Mouse (Mus musculus) kidney, adult 2 months (tissue): ENCODE results near the gene Gm45808. TPM values are rescaled to one million over a fixed set of nuclear protein-coding genes. Genes with fewer than 3 reads are reported as not detected.
"Not testable (repeated sequence)": the region's sequence is repeated elsewhere in the genome, so short reads cannot be mapped to it uniquely, and the experiment has no call there.

Source experiments
- DNase-seq: peaks from one replicate; pipeline ENCODE4 v3.0.0; 2021
- H3K27ac ChIP-seq: fragments of 200-500 bp; 2 replicates; pipeline ENCODE4 v1.5.1; 2012; ENCODE audit warnings: low read depth, low read length, control low read depth, inconsistent platforms; ENCODE audit not compliant: insufficient read depth
- H3K27me3 ChIP-seq: fragments of 200-500 bp; replicated peaks from 2 replicates; pipeline ENCODE4 v1.6.1; 2012; ENCODE audit warnings: mild to moderate bottlenecking, moderate library complexity, low read length, inconsistent platforms; ENCODE audit not compliant: control insufficient read depth, insufficient read depth
- H3K36me3 ChIP-seq: fragments of 200-500 bp; 2 replicates; pipeline ENCODE4 v1.6.1; 2012; ENCODE audit warnings: mild to moderate bottlenecking, moderate library complexity, low read length, inconsistent platforms; ENCODE audit not compliant: control insufficient read depth, insufficient read depth
- H3K4me1 ChIP-seq: fragments of 200-500 bp; 2 replicates; pipeline ENCODE4 v1.6.1; 2011; ENCODE audit warnings: low read length; ENCODE audit not compliant: control insufficient read depth, insufficient read depth
- H3K4me3 ChIP-seq: fragments of 200-500 bp; 2 replicates; pipeline ENCODE4 v1.5.1; 2011; ENCODE audit warnings: mild to moderate bottlenecking, low read depth, low read length, control low read depth; ENCODE audit not compliant: insufficient read depth
- CTCF ChIP-seq: fragments of 200-500 bp; conservative IDR thresholded peaks from 2 replicates; pipeline ENCODE4 v1.5.1; 2011; ENCODE audit warnings: low read depth, mild to moderate bottlenecking, control low read depth, low read length, moderate library complexity, mixed read lengths; ENCODE audit not compliant: insufficient read depth, insufficient read length
- POLR2A ChIP-seq: fragments of 200-500 bp; IDR thresholded peaks from one replicate; pipeline ENCODE4 v1.6.1; 2011; ENCODE audit warnings: low read depth, low read length, control low read depth
- WGBS: fragments of 180-500 bp; shearing (Covaris S2); methylation state at CpG from one replicate; pipeline ENCODE4 v1.1.7; 2018; 5-methylcytosine and 5-hydroxymethylcytosine counted together
- polyA plus RNA-seq: library from polyadenylated mRNA; depleted of rRNA; stranded (reverse); fragments of >200 nt; gene quantifications from 2 replicates; pipeline ENCODE4 v1.2.3, GENCODE M21; 2012

Gm45808 gene
- polyA plus RNA-seq, 1 experiment: 1.2 TPM

GRCm38 (mm10) chr7:45467090-45467670 is 19.4 kb downstream of the Gm45808 start:
- no peak for TF ChIP-seq CTCF
- TF ChIP-seq POLR2A: no peak
- H3K27ac ChIP-seq: no peak overlapping the region
- H3K36me3 ChIP-seq: no peaks in the 10 kb centered on the region
- DNase-seq: no peak
- H3K27me3 ChIP-seq: no peaks in the 10 kb centered on the region
- peaks cover 7% of the 10 kb centered on the region for H3K4me1 ChIP-seq
- H3K4me3 ChIP-seq: peak overlapping the region; percentile 32
- WGBS: 40% methylated on average over 7 of the region's 7 CpGs

GRCm38 (mm10) chr7:45466283-45467089 is 20.1 kb downstream of the Gm45808 start, which contains the start of gene Bax:
Gene Bax (minus strand): TSS chr7:45466898.
- H3K36me3 ChIP-seq: no peaks in the 10 kb centered on the region
- H3K4me1 ChIP-seq: peaks cover 11% of the 10 kb centered on the region
- DNase-seq: peak; percentile 97
- under 1% methylated on average over 58 of the region's 58 CpGs for WGBS
- no peaks in the 10 kb centered on the region for H3K27me3 ChIP-seq
- peak within 1 kb of the TSS; percentile 45 for H3K27ac ChIP-seq
- TF ChIP-seq POLR2A (peak; percentile 26), CTCF (no peak)
- peak within 1 kb of the TSS; percentile 65 for H3K4me3 ChIP-seq

GRCm38 (mm10) chr7:45465549-45465948 is 21.1 kb downstream of the Gm45808 start:
- H3K4me3 ChIP-seq: peak overlapping the region; percentile 65
- H3K27me3 ChIP-seq: no peaks in the 10 kb centered on the region
- peaks cover 17% of the 10 kb centered on the region for H3K4me1 ChIP-seq
- DNase-seq: peak; percentile 56
- H3K36me3 ChIP-seq: no peaks in the 10 kb centered on the region
- H3K27ac ChIP-seq: no peak overlapping the region
- 56% methylated on average over 9 of the region's 9 CpGs for WGBS
- no peak for TF ChIP-seq POLR2A

GRCm38 (mm10) chr7:45465112-45465511 is 21.5 kb downstream of the Gm45808 start:
- TF ChIP-seq CTCF (no peak), POLR2A (no peak)

GRCm38 (mm10) chr7:45463987-45464778 is 22.4 kb downstream of the Gm45808 start:
- Histone ChIP-seq H3K27ac (no peak overlapping the region), H3K4me1 (peaks cover 18% of the 10 kb centered on the region), H3K4me3 (no peak overlapping the region), H3K27me3 (no peaks in the 10 kb centered on the region), H3K36me3 (no peaks in the 10 kb centered on the region)
- peak; percentile 36 for DNase-seq
- no peak for TF ChIP-seq CTCF
- TF ChIP-seq POLR2A: no peak
- WGBS: 83% methylated on average over 7 of the region's 7 CpGs

More at GRCm38 (mm10) chr7:45465112-45465511, 21.5 kb downstream of the Gm45808 start:
- no peak overlapping the region for H3K4me3 ChIP-seq
- no peaks in the 10 kb centered on the region for H3K36me3 ChIP-seq
- WGBS: 94% methylated on average over 12 of the region's 12 CpGs
- H3K27me3 ChIP-seq: no peaks in the 10 kb centered on the region
- H3K27ac ChIP-seq: no peak overlapping the region
- H3K4me1 ChIP-seq: peaks cover 18% of the 10 kb centered on the region
- no peak for DNase-seq

- not testable (repeated sequence) for H3K27ac ChIP-seq, H3K36me3 ChIP-seq, DNase-seq, H3K27me3 ChIP-seq, H3K4me3 ChIP-seq
- peaks cover 18% of the 10 kb centered on the region for H3K4me1 ChIP-seq
- 76% methylated on average over 4 of the region's 4 CpGs for WGBS
These were observed 23.7 kb downstream of the Gm45808 start for GRCm38 (mm10) chr7:45462868-45463267.

GRCm38 (mm10) chr7:45462325-45462724 is 24.3 kb downstream of the Gm45808 start:
- no peak overlapping the region for H3K27ac ChIP-seq
- peaks cover 23% of the 10 kb centered on the region for H3K4me1 ChIP-seq
- no peak overlapping the region for H3K4me3 ChIP-seq
- no peak for DNase-seq
- TF ChIP-seq CTCF: no peak
- no peak for TF ChIP-seq POLR2A
- peaks cover 11% of the 10 kb centered on the region for H3K36me3 ChIP-seq
- no peaks in the 10 kb centered on the region for H3K27me3 ChIP-seq
- 89% methylated on average over 4 of the region's 4 CpGs for WGBS
